Mouse (Mus musculus) fat pad, adult 2 months (tissue): ENCODE data around the gene Zdhhc13.
A peak's percentile ranks its signal among the peaks of the same experiment; 100 is the strongest.

Experiments
- DNase-seq: peaks from one replicate; pipeline ENCODE4 v3.0.0-alpha.2; 2011; ENCODE audit warnings: low read depth, low spot score; ENCODE audit errors: extremely low read depth

The Zdhhc13 gene

DNA sequence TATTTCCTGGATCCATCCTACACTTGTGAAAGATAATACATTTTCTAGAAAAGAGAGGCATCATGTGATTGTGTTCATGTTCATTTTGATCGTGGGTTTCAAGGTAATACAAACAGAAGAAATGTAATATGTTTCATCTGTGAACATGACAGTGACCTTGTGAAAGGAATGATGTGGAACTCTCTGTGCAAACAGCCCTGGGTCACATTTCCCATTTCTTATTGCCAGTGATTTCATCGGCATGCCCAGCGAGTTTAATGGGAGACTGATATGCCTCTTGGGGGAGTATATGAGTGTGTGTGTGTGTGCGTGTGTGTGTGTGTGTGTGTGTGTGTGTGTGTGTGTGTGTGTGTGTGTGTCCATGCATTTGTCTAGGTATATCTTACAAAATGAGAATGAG lies 52.7 kb downstream of the Zdhhc13 start:
- no peak for DNase-seq

DNA sequence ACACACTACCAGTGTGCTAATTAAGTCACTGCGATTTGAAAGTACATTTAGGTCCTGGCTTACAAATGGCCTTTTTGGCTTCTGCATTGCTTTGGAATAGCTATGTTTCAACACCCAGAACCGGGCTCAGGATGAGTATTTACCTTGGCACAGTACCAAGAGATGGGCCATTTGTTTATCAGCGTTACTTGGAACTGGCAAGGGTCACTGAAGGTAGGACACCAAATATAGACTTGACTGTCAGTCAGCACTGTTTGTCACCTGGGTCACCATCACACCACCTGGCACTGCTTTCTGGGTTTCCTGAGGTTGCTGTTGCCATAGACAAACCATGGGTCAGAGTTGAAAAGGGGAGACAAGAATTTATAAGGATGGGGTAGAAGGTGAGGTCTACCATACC lies 53.5 kb downstream of the Zdhhc13 start:
- no peak for DNase-seq

DNA sequence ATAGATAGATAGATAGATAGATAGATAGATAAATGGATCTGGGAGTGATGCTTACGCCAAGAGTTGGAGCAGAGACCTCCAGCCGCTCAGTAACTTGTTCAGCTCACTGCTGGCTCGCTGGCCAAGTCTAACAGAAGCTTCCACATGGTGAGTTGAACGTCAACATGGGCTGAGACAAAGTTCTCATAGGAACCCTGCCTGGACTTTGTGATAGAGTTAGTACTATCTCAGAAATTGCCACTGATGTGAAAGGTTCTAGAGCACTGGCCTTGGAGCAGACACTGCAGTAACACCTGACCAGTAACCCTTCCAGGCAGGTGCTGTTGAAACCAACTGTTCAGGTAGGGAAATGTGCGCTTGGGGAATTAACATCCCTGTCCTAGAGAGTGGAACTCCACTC lies 54.7 kb downstream of the Zdhhc13 start:
- DNase-seq: no peak

DNA sequence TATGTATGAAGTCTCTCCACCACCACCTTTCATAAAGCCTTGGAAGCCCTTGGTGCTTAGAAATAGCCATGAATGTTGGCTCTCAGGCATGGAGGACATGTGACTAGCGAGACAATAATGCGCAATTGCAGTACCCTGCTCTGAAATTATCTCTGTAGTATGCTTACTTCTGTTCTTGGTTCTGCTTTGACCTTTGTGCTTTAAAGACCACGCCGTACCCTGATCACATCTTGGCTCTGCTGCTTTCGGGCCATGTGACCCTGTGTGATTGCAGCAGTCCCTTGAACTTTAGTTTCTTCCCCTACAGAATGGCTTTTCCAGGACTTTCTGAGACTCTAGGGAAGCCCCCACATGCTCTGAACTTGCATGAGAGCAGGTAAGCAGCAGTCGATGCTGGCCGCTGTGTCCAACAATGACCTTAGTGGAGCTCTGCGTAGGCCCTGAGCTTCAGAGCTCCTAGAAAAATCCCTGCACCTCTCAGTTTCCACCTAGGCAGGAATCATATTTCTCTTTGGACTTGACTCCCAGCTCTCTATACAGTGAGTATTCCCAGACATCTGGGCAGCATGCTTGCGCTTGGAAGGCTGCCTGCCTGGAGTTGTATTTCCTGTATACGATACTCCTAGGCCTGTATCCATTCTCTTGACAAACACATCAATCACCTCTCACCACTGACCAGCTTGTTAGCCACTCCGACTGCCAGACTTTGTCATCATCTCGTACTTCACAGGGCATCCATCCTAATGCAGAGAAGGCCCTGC lies 56.6 kb downstream of the Zdhhc13 start:
- no peak for DNase-seq

DNA sequence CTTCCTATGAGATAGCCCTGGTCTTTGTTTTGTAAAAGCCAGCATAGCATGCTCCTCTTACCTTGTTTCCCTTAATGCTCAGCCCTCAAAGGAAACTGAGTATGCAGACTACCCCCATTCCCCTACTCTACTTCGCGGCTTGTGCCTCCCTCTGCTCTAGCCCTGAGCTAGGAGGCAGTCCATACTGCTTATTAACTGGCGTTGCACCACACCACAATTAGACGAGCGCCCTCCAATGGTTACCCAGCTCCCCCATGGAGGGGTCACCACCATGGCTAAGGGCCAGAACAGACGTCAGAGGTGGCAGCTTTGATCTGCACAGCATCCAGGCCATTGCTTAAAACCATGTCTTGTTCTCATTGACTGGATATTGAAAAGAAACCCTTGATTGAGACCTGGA lies 58.0 kb downstream of the Zdhhc13 start:
- DNase-seq: no peak

DNA sequence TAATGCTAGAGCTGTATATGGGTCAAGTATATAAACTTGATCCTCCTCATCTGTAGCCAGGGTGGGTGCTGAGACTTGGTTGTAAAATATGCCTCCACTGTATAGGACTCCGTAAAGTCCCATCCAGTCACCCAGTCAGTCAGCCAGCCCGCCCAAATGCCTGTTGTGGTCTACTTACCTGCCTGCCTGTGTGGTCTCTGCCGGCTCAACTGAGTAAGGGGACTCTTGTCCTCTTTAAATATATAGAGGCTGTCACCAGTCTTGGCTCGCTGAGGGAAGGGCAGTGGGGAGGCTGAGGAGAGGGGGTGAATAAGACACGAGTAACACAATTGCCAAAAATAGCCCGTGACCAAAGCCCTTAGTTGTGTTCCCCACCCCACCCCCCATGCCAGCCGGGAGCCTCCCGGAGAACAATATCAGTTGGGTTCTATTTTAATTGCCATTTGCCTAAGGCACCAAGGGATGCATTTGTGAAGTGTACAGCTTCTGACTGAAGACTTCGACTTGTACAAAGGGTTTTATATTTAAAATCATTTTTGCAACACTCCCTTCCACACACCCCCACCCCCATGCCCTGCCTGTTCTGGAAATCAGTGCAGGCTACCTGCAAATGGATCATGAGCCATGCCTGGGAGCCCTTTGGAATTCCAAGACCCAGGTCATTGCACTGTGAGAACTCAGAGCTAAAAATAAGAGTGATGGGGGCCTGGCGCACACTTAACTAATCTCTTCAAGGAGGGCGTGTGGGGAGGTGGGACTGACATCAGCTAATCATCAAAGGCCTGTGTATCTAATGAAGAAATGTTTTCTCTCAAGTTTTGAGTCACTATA lies 59.2 kb downstream of the Zdhhc13 start, which contains the start of gene Csrp3:
Gene Csrp3, minus strand, starts transcription at position 214 of the 831 bp plus-strand sequence.
- DNase-seq: no peak

DNA sequence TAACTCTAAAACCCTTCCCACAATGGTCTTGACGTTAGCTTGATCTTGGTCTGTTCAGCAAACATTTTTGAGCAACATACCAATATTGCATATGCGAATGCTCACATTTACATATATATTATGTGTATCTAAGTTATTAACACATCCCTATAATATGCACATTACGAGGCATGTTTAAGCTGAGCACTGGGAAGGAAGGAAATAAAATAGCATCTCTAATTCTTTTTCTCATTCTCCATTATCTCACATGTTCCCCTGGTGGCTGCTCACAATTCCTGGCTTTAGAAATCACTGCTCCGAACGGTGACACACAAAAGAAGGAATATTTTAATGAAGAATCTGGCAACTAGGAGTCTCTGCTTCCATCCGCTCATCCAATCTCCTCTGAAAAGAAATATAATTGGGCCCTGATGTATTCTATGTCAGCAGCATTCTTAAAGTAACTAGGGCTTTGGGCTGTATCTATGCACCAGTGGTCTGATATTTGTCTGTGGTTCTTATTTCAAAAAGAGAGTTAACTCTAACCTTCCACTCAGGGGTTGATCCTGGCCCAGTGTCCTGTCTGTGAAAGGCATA lies 62.8 kb downstream of the Zdhhc13 start:
- no peak for DNase-seq

DNA sequence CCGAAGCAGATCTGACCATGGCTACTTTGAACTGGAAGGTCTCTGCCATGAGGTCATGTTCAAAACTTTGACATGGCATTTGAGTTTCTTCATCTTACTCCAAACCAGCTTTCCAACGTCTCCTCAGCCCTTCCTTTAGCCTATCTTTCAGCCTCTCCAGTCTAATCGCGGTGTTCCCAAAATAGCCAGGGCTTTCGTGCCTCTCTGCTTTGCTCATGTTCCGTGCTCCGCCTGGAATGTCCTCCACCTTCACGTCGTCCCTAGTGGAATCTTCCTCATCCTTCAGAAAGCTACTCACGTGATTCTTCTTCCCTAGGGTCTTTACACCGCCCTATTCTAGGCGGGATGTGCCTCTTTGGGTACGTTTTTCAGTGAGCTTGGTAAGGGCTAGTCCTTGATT lies 64.7 kb downstream of the Zdhhc13 start:
- DNase-seq: no peak

DNA sequence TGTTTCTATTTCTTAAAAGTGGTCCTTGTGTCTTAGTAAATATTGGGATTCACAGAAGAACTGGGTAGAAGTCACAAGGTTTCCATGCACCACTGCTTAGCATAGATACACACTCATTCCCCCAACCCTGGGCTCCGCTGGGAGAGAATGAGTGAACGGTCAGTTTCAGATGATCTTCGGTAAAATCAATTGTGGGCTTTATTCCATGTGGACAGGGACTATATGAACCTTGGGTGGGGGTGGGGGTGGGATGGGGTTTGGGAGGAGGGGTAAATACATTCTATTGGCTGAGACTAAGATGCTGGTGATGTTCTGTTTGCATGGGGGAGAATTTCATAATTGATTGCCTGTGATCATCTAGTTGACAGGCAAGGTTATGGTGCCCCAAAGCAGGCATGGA lies 66.7 kb downstream of the Zdhhc13 start:
- DNase-seq: no peak

DNA sequence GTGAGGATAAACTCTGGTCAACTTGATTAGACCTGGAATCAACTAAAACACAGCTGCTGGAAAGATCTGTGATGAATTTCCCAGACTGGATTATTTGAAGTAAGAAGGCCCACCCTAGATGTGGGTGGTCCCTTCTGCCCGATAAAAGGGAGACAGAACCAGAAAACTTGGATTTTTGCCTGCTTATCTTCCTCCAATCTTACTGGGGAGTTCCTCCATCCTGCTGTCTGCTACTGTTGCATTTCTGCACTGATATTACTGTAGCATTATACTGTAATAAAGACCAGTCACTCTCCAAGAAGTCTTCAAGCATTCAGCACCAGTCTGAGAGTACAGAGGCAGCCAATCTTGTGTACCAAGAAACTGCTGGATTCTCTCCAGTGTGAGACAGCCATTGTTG lies 69.5 kb downstream of the Zdhhc13 start:
- no peak for DNase-seq

DNA sequence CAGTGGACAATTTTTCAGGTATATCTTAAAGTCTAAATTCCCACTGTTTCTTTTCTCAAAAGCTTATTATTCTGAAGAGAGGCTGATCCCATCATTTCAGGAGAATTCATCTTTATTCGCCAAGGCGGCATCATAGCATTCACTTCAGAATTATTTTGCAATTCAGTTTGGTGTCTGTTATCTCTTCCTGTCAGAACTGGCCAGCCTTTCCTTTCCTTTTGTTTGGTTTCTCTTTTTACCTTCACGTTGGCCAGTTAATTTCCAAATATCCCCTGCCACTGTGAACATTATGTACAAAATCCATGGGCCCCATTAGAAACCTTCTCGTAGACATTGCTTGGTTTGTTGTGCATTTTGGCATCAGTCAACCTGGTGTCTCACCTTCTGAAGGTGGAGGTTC lies 70.6 kb downstream of the Zdhhc13 start:
- DNase-seq: no peak

DNA sequence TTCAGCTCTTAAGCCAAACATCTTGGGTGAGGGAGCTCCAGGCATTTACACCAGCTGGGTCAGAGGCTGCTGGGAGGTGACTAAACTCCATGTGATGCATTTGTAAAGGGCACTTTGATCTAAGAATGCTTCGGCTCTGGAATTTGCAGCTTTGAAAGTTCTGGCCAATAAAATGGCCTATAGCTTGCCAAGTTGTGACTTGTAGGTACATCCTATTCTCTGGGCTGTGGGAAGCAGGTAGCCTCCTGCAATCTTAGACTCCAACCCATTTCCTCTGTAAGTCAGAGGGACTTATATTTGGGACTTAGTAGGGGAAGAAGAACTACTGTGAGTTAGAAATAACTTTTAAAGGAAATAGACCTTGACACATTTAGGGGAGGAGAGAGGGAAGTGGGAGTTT lies 72.1 kb downstream of the Zdhhc13 start:
- no peak for DNase-seq

DNA sequence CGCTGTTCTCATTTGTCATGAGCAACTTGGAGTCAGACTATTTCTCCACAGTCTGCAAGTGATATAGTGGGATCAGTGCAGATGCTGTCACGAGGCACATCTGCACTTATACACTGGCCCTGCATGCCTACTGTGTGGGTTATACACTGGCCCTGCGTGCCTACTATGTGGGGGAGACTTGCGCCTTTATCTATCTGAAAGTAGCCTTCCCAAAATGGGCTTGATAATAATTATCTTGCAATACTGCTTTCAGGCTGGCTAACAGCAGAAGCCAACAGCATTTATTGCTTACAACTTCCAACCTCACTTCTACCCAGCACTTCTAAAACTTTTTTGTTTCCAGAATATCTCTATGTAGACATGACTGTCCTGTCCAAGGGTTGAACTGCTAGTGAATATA lies 73.0 kb downstream of the Zdhhc13 start:
- DNase-seq: no peak

DNA sequence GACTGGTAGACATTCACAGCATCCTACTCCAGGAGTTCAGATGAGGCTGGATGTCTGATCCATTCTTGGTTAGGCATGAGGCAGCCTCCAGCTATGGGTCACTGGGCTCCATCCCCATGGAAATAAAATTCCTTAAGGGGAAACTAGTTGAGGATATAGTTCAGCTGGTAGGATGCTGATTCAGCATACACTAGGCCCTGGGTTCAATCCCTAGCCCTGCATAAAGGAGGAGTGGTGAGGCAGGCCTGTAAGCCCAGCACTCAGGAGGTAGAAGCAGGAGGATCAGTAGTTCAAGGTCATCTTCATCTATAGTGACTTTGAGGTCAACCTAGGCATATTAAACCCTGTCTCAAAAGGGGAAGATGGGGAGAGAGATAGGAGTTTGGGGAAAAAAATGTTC lies 75.4 kb downstream of the Zdhhc13 start:
- no peak for DNase-seq

DNA sequence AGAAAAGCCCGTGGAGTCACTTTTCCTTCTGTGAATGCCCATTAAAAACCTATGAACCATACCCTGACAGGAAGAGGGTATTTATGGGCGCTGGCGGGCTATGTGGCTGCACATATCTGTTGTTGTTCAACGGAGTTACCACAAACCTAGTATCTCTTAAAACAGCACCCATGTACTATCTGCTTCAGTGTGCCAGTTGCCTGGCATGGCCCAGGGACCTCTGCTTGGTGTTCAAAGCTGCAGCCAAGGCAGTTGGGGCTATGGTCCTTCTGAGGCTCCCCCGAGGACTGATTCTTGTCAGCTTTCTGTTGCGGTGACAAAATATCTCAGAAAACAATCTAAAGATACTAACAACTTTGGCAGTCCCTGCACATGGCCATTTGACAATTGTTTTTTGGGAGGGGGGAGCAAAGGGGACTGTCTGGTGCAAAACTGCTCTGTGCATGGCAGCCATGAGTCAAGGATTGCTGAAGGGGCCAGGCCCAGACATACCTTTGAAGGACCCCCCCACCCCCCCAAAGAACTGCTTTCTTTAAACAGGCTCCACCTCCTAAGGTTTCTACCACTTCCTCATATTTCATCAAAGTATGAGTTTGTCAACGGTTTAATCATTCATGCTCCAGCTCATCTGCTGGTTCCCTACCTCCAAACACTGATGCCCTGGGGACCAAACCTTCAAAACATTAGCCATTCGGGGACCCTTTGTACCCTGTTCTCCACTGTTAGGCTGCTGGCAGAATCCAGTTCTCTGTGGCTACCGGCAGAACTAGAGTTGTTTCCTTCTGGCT lies 76.1 kb downstream of the Zdhhc13 start:
- DNase-seq: no peak

DNA sequence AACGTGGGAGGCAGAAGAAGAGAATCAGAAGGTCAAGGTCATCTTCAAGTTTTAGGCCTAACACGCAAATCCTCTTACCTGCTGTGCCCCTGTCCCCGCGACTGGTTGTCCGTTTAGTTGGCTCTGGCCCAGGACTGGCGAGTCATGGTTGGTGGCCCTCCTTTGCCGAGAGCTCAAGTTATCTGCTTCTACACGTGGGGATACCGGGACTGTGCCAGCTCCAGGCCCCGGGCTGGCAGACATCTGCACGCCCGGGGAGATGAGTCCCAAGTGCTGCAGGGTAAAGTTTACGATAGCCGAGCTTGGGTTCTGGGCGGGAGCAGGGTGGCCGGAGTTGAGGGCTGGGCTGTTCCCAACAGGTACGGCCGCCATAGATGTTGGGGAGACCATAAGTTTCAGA lies 78.8 kb downstream of the Zdhhc13 start:
- DNase-seq: no peak

DNA sequence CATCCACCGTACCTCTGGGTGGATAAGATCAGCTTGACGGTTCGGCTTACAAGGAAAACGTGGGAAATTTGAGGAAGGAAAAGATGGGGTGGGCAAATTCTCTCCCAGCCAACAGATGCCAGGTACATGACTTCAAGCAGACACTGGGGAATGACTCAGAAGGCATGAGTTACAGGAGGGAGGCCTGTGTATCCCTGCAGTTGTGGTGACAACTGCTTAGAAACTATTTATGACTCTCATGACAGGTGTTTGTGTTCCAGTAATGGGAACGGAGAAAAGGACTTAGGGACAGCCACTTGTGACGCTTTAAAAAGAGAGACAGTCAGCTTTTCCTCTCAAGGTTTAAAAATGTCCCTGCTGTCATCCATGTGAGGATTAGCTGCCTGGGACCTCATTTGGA lies 81.3 kb downstream of the Zdhhc13 start:
- no peak for DNase-seq

DNA sequence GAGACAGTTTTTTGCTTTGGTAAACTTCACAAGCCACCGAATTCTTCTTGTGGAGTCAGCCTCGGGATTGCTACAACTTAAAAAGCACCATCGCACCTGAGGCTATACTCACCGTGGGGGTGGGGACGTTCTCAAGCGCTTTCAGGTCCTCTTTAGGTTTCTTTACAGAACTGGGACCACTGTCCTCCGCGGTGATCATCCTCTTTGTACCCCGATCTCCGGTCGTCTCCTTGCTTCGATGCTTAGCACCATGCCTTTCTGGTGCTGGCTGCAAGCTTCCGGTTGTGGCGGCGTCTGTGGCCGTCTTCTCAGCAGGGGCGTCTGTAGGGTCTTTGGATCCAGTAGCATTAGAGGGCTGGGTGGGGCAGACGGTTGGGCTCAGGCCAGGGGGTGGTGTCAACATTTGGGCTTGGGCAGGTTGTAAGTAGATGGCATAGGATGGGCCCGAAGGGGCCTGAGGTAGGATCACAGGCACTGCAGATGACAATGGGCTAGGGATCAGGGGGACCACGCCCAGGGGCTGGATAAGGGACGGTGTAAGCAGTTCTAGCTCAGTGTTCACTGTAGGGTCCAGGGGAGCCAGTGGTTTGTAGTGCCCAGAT lies 81.9 kb downstream of the Zdhhc13 start:
- no peak for DNase-seq

DNA sequence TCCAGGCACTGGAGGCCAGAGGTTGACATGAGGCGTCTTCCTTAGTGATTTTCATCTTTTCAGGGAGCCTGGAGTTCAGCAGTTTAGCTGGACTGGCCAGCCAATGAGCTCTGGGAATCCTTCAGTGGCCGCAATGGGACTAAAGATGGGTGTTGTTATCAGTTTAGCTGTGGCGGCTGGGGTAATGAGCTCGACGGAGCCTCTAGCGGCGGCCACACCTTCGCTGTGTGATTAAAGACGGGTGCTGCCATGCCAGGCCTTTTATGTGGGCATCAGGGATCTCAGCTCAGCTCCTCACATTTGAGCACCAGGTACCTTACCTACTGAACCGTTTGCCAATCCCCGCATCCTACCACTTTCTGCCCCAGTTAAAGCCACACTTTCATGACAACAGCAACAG lies 82.5 kb downstream of the Zdhhc13 start:
- DNase-seq: no peak

DNA sequence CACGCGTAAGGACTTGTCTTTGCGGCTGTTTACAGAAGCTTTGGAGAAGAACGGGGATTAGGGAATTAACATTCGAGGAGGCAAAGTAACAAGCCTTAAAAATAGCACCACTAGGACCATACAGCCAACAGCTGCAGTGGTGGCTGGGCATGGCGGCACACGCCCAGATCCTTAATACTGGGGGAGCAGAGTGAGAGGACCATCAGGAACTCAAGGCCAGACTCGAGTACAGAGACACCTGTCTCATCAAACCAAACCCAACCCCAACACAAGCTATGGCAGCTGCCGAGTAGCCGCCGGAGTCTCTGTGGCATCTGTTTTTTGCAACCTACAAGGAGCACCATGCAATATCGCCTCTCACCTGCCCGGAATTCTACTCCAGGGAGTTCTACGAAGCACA lies 86.3 kb downstream of the Zdhhc13 start:
- peak; percentile 30 for DNase-seq

DNA sequence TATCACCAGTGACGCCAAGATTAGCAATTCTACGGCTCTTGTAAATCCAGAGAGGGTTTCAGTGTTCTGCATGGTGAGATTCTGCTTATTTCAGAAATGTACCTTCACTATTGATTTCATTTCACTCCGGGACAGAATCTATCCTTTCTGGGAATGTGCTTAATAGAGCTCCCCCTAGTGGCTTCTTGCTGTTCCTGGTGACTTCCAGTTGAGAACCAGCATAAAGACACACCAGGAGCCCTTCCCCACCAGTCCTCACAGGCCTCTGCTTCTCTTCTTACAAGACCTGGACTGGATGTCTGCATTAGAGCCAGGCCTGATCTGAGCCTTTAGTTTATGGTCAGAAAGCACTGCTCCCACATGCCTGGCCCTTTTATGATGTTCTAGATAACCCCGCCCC lies 87.7 kb downstream of the Zdhhc13 start:
- no peak for DNase-seq
